Mouse (Mus musculus) G1E (cell line): ENCODE measurements around the gene Dynlt1c.
"Not testable (repeated sequence)": the region's sequence is repeated elsewhere in the genome, so short reads cannot be mapped to it uniquely, and the experiment has no call there.

Experiments
- CTCF ChIP-seq: IDR thresholded peaks from 2 replicates; pipeline ENCODE4 v1.5.1; 2012; ENCODE audit warnings: low read depth, low read length, inconsistent platforms, mixed read lengths
- GATA1 ChIP-seq: IDR thresholded peaks from 2 replicates; pipeline ENCODE4 v1.6.1; 2012; ENCODE audit warnings: borderline replicate concordance, low read length, inconsistent platforms, mixed read lengths
- POLR2AphosphoS5 ChIP-seq: IDR thresholded peaks from 2 replicates; pipeline ENCODE4 v1.6.1; 2012; ENCODE audit warnings: low read depth, low read length, inconsistent platforms; ENCODE audit not compliant: insufficient replicate concordance

- not testable (repeated sequence) for TF ChIP-seq GATA1, CTCF, POLR2AphosphoS5
Measured at GRCm38 (mm10) chr17:6592109-6592508, 9.4 kb upstream of the Dynlt1c start.
